Mouse (Mus musculus) thymus, postnatal 4 days (tissue): ENCODE measurements around the gene Relt.

ENCODE experiments used
- DNase-seq: peaks from one replicate; pipeline ENCODE4 v3.0.0; 2021

Gene Relt

DNA sequence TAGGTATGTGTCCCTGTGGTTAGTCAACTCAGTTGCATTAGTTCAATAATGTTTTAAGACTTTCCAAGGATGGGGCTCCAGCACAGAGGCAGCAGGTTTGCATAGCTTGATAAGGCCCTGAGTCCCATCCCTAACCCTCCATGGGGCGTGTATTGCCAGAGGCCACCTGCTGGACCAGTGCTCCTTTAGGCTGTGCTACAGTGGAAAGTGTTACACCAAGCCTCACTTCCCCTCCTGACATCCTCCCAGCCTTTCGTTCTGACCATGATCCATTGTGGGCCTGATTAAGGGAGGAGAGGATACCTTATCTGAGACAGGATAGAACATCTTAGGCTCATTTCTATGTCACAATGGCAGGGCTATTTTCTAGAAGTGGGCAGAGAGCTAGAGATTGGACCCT, 19.4 kb downstream of the Relt start:
- DNase-seq = no peak

DNA sequence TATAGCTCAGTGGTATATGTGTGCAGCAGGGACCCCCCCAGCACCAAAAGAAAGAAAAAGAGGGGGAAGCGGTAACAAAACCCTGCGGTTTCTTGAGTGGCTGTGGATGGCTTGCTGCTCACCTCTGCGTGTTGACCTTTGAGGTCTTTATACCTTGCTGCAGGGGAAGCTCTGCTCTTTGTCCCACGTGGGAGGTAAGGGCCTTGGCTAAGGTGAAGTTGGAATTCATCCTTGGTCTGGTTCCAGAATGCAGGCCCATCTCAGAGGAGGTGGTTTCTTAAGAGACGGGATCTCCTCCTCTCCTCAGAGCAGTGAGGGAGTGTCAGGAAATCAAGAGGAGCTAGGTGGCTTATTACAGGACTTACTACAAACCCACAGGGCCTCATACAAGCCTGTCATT, 21.1 kb downstream of the Relt start:
- no peak for DNase-seq

DNA sequence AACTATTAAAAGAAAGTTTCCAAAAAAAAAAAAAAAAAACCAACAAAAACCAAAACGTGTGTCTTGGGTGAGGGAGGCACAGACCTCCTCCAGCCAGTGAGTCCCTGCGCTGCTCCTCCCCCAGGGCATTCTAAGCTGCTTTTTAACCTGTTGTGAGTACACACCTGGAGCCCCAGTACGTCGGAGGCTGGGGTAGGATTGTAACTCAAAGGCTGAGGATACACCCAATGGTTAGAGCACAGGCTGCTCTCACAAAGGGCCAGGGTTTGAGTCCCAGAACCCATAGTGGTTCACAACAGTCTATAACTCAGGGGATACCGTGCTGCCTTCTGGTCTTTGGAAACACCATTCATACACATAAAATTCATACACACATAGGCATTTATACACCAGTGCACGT, 21.6 kb downstream of the Relt start:
- no peak for DNase-seq

DNA sequence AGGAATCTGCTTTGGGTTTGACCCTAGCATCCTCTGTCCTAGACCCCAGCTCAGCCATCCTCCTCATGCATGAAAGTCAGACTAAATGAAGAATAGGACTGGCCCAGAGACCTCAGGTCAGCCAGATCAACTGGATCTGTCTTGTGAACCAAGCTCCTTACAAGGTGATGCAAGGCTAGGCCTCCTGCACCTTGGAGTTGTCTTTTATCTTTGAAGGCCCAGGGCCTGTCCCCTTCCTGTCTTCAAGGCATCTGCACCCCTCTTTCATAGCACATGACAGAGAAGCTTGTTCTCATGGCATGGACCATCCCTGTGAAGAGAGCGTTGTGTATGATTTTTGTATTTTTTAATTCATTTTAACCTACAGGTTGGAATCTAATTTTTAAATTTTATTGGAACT, 22.3 kb downstream of the Relt start:
- no peak for DNase-seq

- no peak for DNase-seq
These were observed 23.4 kb downstream of the Relt start for GRCm38 (mm10) chr7:100839632-100840402.

DNA sequence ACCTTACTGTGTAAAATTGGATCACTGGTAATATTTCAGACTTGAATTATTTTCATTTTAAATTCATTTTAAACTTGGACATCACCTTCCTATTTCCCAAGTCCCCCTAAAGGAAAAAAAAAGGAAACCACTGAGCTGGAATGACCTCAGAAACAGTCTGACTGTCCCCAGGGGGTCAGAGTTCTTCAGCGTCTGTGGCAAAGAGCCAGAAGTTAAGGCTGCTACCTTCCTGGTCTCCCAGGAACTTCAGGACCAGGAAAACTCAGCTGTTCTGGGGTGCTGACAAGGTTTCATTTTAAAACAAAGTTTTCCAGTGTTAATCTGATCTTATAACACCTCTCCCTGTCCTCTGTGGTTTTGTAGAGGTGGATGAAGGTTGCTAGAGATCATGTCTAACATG, 25.5 kb downstream of the Relt start:
- no peak for DNase-seq

DNA sequence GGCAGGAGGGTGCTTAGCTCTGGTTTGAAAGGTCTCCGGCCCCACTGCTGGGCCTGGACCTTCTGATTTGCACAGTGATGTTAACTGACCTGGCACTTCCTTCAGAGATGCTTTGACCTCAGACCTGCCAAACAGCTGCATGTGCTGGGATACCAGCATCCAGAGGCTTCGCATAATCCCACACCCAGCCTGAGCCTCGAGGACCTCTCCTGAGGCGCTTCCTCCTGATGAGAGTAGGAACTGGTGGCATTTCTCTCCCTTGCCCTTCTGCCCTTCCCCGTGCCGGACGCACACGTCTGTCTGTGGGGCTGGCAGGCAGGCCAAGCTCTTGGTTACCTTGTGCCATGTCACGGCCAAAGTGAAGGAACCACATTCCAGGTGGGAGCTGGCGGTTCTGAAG, 26.6 kb downstream of the Relt start:
- DNase-seq = no peak

GRCm38 (mm10) chr7:100835711-100836110, 27.5 kb downstream of the Relt start:
- DNase-seq = no peak

- DNase-seq = no peak
These were observed 28.1 kb downstream of the Relt start for GRCm38 (mm10) chr7:100835168-100835567.

GRCm38 (mm10) chr7:100833859-100834258, 29.4 kb downstream of the Relt start:
- no peak for DNase-seq

DNA sequence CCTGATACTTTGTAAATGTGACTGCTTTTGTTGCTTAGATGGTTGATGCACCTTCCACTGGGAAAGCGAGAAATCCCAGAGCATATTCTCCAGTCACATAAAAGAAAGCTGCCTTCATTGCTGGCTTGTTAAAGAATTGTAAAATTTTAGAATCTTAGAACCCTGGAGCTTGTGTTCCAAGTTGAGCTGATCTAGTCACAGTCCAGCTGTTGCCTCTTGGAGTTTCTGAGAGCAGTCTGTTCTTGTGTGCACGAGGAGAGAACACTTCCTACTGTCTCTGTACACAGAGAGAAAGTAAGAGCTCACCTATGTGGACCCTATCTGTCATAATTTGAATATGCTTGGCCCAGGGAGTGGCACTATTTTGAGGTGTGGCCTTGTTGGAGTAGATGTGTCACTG, 34.7 kb downstream of the Relt start:
- DNase-seq = no peak

- no peak for DNase-seq
These were observed 38.6 kb downstream of the Relt start for GRCm38 (mm10) chr7:100824661-100825060.

GRCm38 (mm10) chr7:100818401-100819064, 44.7 kb downstream of the Relt start:
- peak; percentile 53 for DNase-seq

GRCm38 (mm10) chr7:100817442-100817760, 45.8 kb downstream of the Relt start:
- DNase-seq = no peak

GRCm38 (mm10) chr7:100816759-100817441, 46.3 kb downstream of the Relt start:
- DNase-seq = no peak

DNA sequence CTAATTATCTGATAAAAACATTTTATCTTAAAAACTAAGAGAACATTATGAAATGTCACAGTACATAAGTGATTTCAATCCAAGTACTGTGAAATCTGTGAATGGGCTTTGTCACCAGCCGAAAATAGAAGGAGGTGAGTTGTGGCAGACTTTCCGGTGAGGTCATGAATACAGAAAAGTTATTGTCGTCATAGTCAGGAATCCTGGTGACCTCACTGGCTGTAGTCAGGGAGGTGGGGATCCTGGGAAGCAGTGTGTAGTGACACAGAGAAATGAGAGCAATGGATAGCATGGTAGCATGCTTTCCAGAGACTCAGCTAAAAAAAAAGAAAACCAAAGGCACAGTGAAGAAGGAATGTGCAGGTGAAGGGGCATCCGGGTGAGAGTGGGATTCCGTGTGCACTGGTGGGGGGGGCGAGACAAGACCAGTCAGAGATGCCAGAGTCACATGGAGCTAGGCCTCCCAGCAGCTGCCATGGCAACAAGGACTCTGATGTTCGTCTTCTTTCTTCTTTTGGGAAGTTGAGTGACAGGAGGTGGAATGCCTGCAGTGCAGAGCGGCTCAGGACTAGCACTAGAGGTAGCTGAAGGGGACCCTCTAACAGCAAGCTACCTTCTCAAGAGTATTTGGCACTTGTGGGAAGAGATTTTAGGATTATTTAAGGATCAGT, 47.2 kb downstream of the Relt start:
- DNase-seq = peak; percentile 15

GRCm38 (mm10) chr7:100812641-100813040, 50.6 kb downstream of the Relt start:
- DNase-seq = no peak

DNA sequence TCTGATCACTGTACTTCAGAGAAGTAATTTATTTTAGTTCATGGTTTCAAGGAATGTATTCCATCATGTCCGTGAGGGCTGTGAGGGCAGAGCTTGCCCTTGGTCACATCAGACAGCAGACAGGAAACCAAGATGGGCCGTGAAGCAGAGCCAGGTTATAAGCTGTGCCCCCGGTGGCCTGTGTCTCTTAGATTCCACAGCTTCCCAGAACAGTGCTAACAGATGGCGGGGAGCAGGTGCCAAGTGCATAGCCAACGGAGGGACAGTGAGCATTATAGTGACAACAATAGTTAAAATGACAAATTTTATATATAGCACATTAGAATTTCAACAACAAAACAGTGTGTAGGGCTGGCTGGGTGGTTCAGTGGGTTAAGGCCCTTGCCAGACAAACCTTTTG, 51.3 kb downstream of the Relt start:
- DNase-seq = no peak

GRCm38 (mm10) chr7:100805391-100805790, 57.9 kb downstream of the Relt start:
- DNase-seq = no peak

- DNase-seq = no peak
These were observed 64.4 kb downstream of the Relt start for GRCm38 (mm10) chr7:100798810-100799209.
